Mouse (Mus musculus): ENCODE data around the gene Gm7544. TPM values are rescaled to one million over a fixed set of nuclear protein-coding genes. Genes with fewer than 3 reads are reported as not detected.

Gene Gm7544
- not detected in 2 replicates for polyA plus RNA-seq (2021; fragmentation: Nextera tagmentation)
- long read RNA-seq, experiment 1 = 0 reads
- long read RNA-seq, experiment 2 = 0 reads

GRCm38 (mm10) chr1:82955913-82956312 is at the start of gene Gm7544:
Gene Gm7544, minus strand, starts transcription at chr1:82956013.

GRCm38 (mm10) chr1:83000306-83000705 is 44.5 kb upstream of the Gm7544 start, which contains the start of gene Gm47959:
Gene Gm47959, plus strand, starts transcription at chr1:83000548.

GRCm38 (mm10) chr1:82959870-82960385 is 4.1 kb upstream of the Gm7544 start, which contains the start of gene Gm47955:
Gene Gm47955, plus strand, starts transcription at chr1:82960286.

GRCm38 (mm10) chr1:82943295-82943694 is 12.5 kb downstream of the Gm7544 start, which contains the start of gene A030003K21Rik:
Gene A030003K21Rik, minus strand, starts transcription at chr1:82943388.

GRCm38 (mm10) chr1:82931326-82931725 is 24.5 kb downstream of the Gm7544 start, which contains the start of gene Gm6217:
Gene Gm6217, minus strand, starts transcription at chr1:82931399.

GRCm38 (mm10) chr1:82924650-82925049 is 31.2 kb downstream of the Gm7544 start, which contains the start of gene A030014E15Rik:
Gene A030014E15Rik, plus strand, starts transcription at chr1:82924917.

GRCm38 (mm10) chr1:82913025-82913424 is 42.8 kb downstream of the Gm7544 start, which contains the start of gene A030005L19Rik:
Gene A030005L19Rik, plus strand, starts transcription at chr1:82913325.

Other genes starting within 250 kb of the Gm7544 start
- 344 and 367 TPM in 2 replicates for gene Mff, start 231.1 kb downstream of the Gm7544 start, polyA plus RNA-seq (2021; fragmentation: Nextera tagmentation)
- not detected in 2 replicates for gene Tm4sf20, start 187.6 kb downstream of the Gm7544 start, polyA plus RNA-seq (2021; fragmentation: Nextera tagmentation)
- not detected in 2 replicates for gene Gm47791, start 184.8 kb downstream of the Gm7544 start, polyA plus RNA-seq (2021; fragmentation: Nextera tagmentation)
- 4.2 and 5.3 TPM in 2 replicates for gene Agfg1, start 116.5 kb downstream of the Gm7544 start, polyA plus RNA-seq (2021; fragmentation: Nextera tagmentation)
- gene A030005L19Rik, start 42.7 kb downstream of the Gm7544 start, polyA plus RNA-seq (2021; fragmentation: Nextera tagmentation) = not detected in 2 replicates
- not detected in 2 replicates for gene A030014E15Rik, start 31.1 kb downstream of the Gm7544 start, polyA plus RNA-seq (2021; fragmentation: Nextera tagmentation)
- gene Gm6217, start 24.6 kb downstream of the Gm7544 start, polyA plus RNA-seq (2021; fragmentation: Nextera tagmentation) = not detected in 2 replicates
- gene A030003K21Rik, start 12.6 kb downstream of the Gm7544 start, polyA plus RNA-seq (2021; fragmentation: Nextera tagmentation) = not detected in 2 replicates
- not detected in 2 replicates for gene Gm47955, start 4.3 kb upstream of the Gm7544 start, polyA plus RNA-seq (2021; fragmentation: Nextera tagmentation)
- not detected in 2 replicates for gene Gm47959, start 44.5 kb upstream of the Gm7544 start, polyA plus RNA-seq (2021; fragmentation: Nextera tagmentation)
- gene Slc19a3, start 82.4 kb upstream of the Gm7544 start, polyA plus RNA-seq (2021; fragmentation: Nextera tagmentation) = 0.83 and 1.0 TPM in 2 replicates
- gene Krtap28-10, start 86.5 kb upstream of the Gm7544 start, polyA plus RNA-seq (2021; fragmentation: Nextera tagmentation) = not detected in 2 replicates
- gene Gm47969, start 88.9 kb upstream of the Gm7544 start, polyA plus RNA-seq (2021; fragmentation: Nextera tagmentation) = not detected in 2 replicates
- not detected in 2 replicates for gene A030005K14Rik, start 103.4 kb upstream of the Gm7544 start, polyA plus RNA-seq (2021; fragmentation: Nextera tagmentation)
- gene Krtap28-13, start 104.9 kb upstream of the Gm7544 start, polyA plus RNA-seq (2021; fragmentation: Nextera tagmentation) = not detected in 2 replicates
- gene Ccl20, start 160.8 kb upstream of the Gm7544 start, polyA plus RNA-seq (2021; fragmentation: Nextera tagmentation) = not detected in 2 replicates
- 0.54 and 0.93 TPM in 2 replicates for gene Daw1, start 203.7 kb upstream of the Gm7544 start, polyA plus RNA-seq (2021; fragmentation: Nextera tagmentation)

Measured in layer of hippocampus, adult 6 months (tissue).